Mouse (Mus musculus): ENCODE data around the gene Gm39566. TPM values are rescaled to one million over a fixed set of nuclear protein-coding genes. Genes with fewer than 3 reads are reported as not detected.
A peak's percentile ranks its signal among the peaks of the same experiment; 100 is the strongest.

The Gm39566 gene
- polyA plus RNA-seq, 1 experiment from 2014 or later, result not detected

GRCm38 (mm10) chr11:69801379-69801977, 13.6 kb downstream of the Gm39566 start, which contains the start of gene Fgf11:
TSS of gene Fgf11 (minus strand) at chr11:69801857.
- peak within 1 kb of the TSS; percentile 90 for H3K27ac ChIP-seq
- no peaks in the 10 kb centered on the region for H3K9me3 ChIP-seq (ENCODE audit: control insufficient read depth, low read length)
- H3K36me3 ChIP-seq (replicated peaks; ENCODE audit: control insufficient read depth, insufficient read depth), result no peaks in the 10 kb centered on the region
- ATAC-seq (ENCODE audit: low FRiP score) (no peak), DNase-seq (ENCODE audit: low spot score) (no peak)
- H3K4me2 ChIP-seq (replicated peaks), result peak within 1 kb of the TSS; percentile 88
- peak within 1 kb of the TSS; percentile 49 for H3K4me3 ChIP-seq (replicated peaks; ENCODE audit: low read length)
- peak within 1 kb of the TSS; percentile 70 for H3K9ac ChIP-seq
- H3K27me3 ChIP-seq (ENCODE audit: control insufficient read depth, insufficient read depth, low read length), result peaks cover 26% of the 10 kb centered on the region
- WGBS, result 1% methylated on average over 33 of the region's 33 CpGs
- peaks cover 37% of the 10 kb centered on the region for H3K4me1 ChIP-seq (replicated peaks; ENCODE audit: control insufficient read depth, insufficient read depth, low read length)

GRCm38 (mm10) chr11:69800392-69801197, 14.5 kb downstream of the Gm39566 start:
- peak; percentile 69 for ATAC-seq (ENCODE audit: low FRiP score)
- Histone ChIP-seq H3K4me2 (replicated peaks) (peak overlapping the region; percentile 88), H3K4me1 (replicated peaks; ENCODE audit: control insufficient read depth, insufficient read depth, low read length) (peaks cover 37% of the 10 kb centered on the region), H3K9me3 (ENCODE audit: control insufficient read depth, low read length) (no peaks in the 10 kb centered on the region), H3K36me3 (replicated peaks; ENCODE audit: control insufficient read depth, insufficient read depth) (no peaks in the 10 kb centered on the region), H3K27me3 (ENCODE audit: control insufficient read depth, insufficient read depth, low read length) (peaks cover 21% of the 10 kb centered on the region), H3K4me3 (replicated peaks; ENCODE audit: low read length) (peak overlapping the region; percentile 49), H3K27ac (peak overlapping the region; percentile 90), H3K9ac (peak overlapping the region; percentile 70)
- DNase-seq (ENCODE audit: low spot score), result peak; percentile 74
- 0% methylated on average over 35 of the region's 36 CpGs for WGBS

DNA sequence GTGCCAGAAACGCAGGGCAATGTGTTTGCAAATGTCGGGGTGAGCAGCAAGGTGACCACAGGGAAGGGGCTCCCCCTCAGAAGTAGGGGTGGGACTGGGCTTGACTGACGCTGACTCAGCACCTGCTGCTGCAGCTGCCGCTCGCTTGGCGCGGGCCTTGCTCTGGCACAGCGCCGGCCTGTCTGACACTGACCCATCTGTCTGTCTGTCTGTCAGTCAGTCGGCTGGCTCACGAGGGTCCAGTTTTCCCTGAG, 15.0 kb downstream of the Gm39566 start:
- ATAC-seq (ENCODE audit: low FRiP score) (peak; percentile 32), DNase-seq (ENCODE audit: low spot score) (no peak)
- Histone ChIP-seq H3K4me2 (replicated peaks) (peak overlapping the region; percentile 88), H3K27ac (peak overlapping the region; percentile 90), H3K4me1 (replicated peaks; ENCODE audit: control insufficient read depth, insufficient read depth, low read length) (peaks cover 37% of the 10 kb centered on the region), H3K36me3 (replicated peaks; ENCODE audit: control insufficient read depth, insufficient read depth) (no peaks in the 10 kb centered on the region), H3K27me3 (ENCODE audit: control insufficient read depth, insufficient read depth, low read length) (peaks cover 17% of the 10 kb centered on the region), H3K4me3 (replicated peaks; ENCODE audit: low read length) (peak overlapping the region; percentile 49), H3K9me3 (ENCODE audit: control insufficient read depth, low read length) (no peaks in the 10 kb centered on the region), H3K9ac (peak overlapping the region; percentile 70)
- 0% methylated on average over 11 of the region's 11 CpGs for WGBS

- peaks cover 16% of the 10 kb centered on the region for H3K27me3 ChIP-seq (ENCODE audit: control insufficient read depth, insufficient read depth, low read length)
- H3K4me3 ChIP-seq (replicated peaks; ENCODE audit: low read length), result peak overlapping the region; percentile 49
- no peak for DNase-seq (ENCODE audit: low spot score)
- peak overlapping the region; percentile 70 for H3K9ac ChIP-seq
- no peak for ATAC-seq (ENCODE audit: low FRiP score)
- peak overlapping the region; percentile 90 for H3K27ac ChIP-seq
- peak overlapping the region; percentile 88 for H3K4me2 ChIP-seq (replicated peaks)
- H3K9me3 ChIP-seq (ENCODE audit: control insufficient read depth, low read length), result no peaks in the 10 kb centered on the region
- H3K36me3 ChIP-seq (replicated peaks; ENCODE audit: control insufficient read depth, insufficient read depth), result no peaks in the 10 kb centered on the region
- H3K4me1 ChIP-seq (replicated peaks; ENCODE audit: control insufficient read depth, insufficient read depth, low read length), result peaks cover 35% of the 10 kb centered on the region
- 17% methylated on average over 11 of the region's 12 CpGs for WGBS
Measured at GRCm38 (mm10) chr11:69799394-69800137, 15.5 kb downstream of the Gm39566 start.

- Histone ChIP-seq H3K4me1 (replicated peaks; ENCODE audit: control insufficient read depth, insufficient read depth, low read length) (peaks cover 22% of the 10 kb centered on the region), H3K9ac (no peak overlapping the region), H3K27me3 (ENCODE audit: control insufficient read depth, insufficient read depth, low read length) (peaks cover 14% of the 10 kb centered on the region), H3K9me3 (ENCODE audit: control insufficient read depth, low read length) (no peaks in the 10 kb centered on the region), H3K36me3 (replicated peaks; ENCODE audit: control insufficient read depth, insufficient read depth) (no peaks in the 10 kb centered on the region), H3K4me3 (replicated peaks; ENCODE audit: low read length) (no peak overlapping the region), H3K27ac (no peak overlapping the region), H3K4me2 (replicated peaks) (no peak overlapping the region)
- ATAC-seq (ENCODE audit: low FRiP score) (no peak), DNase-seq (ENCODE audit: low spot score) (no peak)
- 73% methylated on average over 7 of the region's 7 CpGs for WGBS
Measured at GRCm38 (mm10) chr11:69797924-69798323, 17.2 kb downstream of the Gm39566 start.

GRCm38 (mm10) chr11:69795983-69796435, 19.1 kb downstream of the Gm39566 start:
- H3K9ac ChIP-seq, result no peak overlapping the region
- DNase-seq (ENCODE audit: low spot score) (no peak), ATAC-seq (ENCODE audit: low FRiP score) (no peak)
- no peaks in the 10 kb centered on the region for H3K36me3 ChIP-seq (replicated peaks; ENCODE audit: control insufficient read depth, insufficient read depth)
- H3K27me3 ChIP-seq (ENCODE audit: control insufficient read depth, insufficient read depth, low read length), result peaks cover 14% of the 10 kb centered on the region
- H3K9me3 ChIP-seq (ENCODE audit: control insufficient read depth, low read length), result no peaks in the 10 kb centered on the region
- H3K4me2 ChIP-seq (replicated peaks), result peak overlapping the region; percentile 58
- H3K4me1 ChIP-seq (replicated peaks; ENCODE audit: control insufficient read depth, insufficient read depth, low read length), result peaks cover 10% of the 10 kb centered on the region
- WGBS, result 3% methylated on average over 13 of the region's 13 CpGs
- H3K4me3 ChIP-seq (replicated peaks; ENCODE audit: low read length), result peak overlapping the region; percentile 29
- no peak overlapping the region for H3K27ac ChIP-seq

GRCm38 (mm10) chr11:69795168-69795982, 19.7 kb downstream of the Gm39566 start, which contains the start of gene Chrnb1:
TSS of gene Chrnb1 (minus strand) at chr11:69795943.
- Histone ChIP-seq H3K27ac (no peak within 1 kb of the TSS), H3K4me3 (replicated peaks; ENCODE audit: low read length) (peak within 1 kb of the TSS; percentile 29), H3K36me3 (replicated peaks; ENCODE audit: control insufficient read depth, insufficient read depth) (no peaks in the 10 kb centered on the region), H3K4me1 (replicated peaks; ENCODE audit: control insufficient read depth, insufficient read depth, low read length) (peaks cover 10% of the 10 kb centered on the region), H3K9ac (no peak within 1 kb of the TSS), H3K27me3 (ENCODE audit: control insufficient read depth, insufficient read depth, low read length) (peaks cover 14% of the 10 kb centered on the region), H3K4me2 (replicated peaks) (peak within 1 kb of the TSS; percentile 58), H3K9me3 (ENCODE audit: control insufficient read depth, low read length) (no peaks in the 10 kb centered on the region)
- WGBS, result 2% methylated on average over 52 of the region's 52 CpGs
- DNase-seq (ENCODE audit: low spot score) (peak; percentile 83), ATAC-seq (ENCODE audit: low FRiP score) (peak; percentile 89)

DNA sequence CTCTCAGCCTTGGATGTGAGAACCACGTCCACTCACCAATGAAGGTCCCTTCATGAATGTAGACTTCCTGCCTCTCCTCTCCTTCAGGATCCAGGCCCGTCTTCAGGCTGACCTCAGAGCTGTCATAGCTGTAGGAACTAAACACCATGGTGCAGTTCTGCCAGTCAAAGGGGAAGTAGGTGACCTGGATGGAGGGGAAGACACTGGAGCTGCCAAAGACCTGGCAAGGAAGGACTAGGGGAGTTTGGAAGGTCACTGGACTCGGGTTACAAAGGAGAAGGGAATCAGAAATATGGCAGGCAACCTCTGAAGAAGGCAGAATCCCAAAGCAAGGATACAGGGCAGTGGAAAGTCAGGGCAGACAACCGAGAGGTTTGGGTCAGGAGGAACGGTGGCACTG, 21.7 kb downstream of the Gm39566 start:
- no peaks in the 10 kb centered on the region for H3K9me3 ChIP-seq (ENCODE audit: control insufficient read depth, low read length)
- DNase-seq (ENCODE audit: low spot score), result no peak
- no peak overlapping the region for H3K4me3 ChIP-seq (replicated peaks; ENCODE audit: low read length)
- no peaks in the 10 kb centered on the region for H3K36me3 ChIP-seq (replicated peaks; ENCODE audit: control insufficient read depth, insufficient read depth)
- no peak overlapping the region for H3K4me2 ChIP-seq (replicated peaks)
- H3K27me3 ChIP-seq (ENCODE audit: control insufficient read depth, insufficient read depth, low read length), result peaks cover 14% of the 10 kb centered on the region
- H3K4me1 ChIP-seq (replicated peaks; ENCODE audit: control insufficient read depth, insufficient read depth, low read length), result no peaks in the 10 kb centered on the region; the same call in 1 of the 2 replicates
- ATAC-seq (ENCODE audit: low FRiP score), result no peak
- H3K9ac ChIP-seq, result no peak overlapping the region
- H3K27ac ChIP-seq, result no peak overlapping the region
- 67% methylated on average over 5 of the region's 5 CpGs for WGBS
